Mouse (Mus musculus) spleen, adult 2 months (tissue): Measurements from ENCODE around the gene Ccdc110. TPM values are rescaled to one million over a fixed set of nuclear protein-coding genes. Genes with fewer than 3 reads are reported as not detected.

Source experiments
- DNase-seq, 2 experiments: peaks; one replicate each; pipeline versions ENCODE4 v3.0.0 to v3.0.0-alpha.2; 2012 to 2021; ENCODE audit warnings: low spot score in 2 of 2, low read depth in 1 of 2
- H3K27ac ChIP-seq: fragments of 200-500 bp; 2 replicates; pipeline ENCODE4 v1.5.1; 2012; ENCODE audit warnings: low read length, inconsistent platforms; ENCODE audit not compliant: insufficient read depth
- H3K27me3 ChIP-seq: fragments of 200-500 bp; 2 replicates; pipeline ENCODE4 v1.6.1; 2012; ENCODE audit warnings: mild to moderate bottlenecking, moderate library complexity, low read length, inconsistent platforms; ENCODE audit not compliant: control insufficient read depth, insufficient read depth
- H3K36me3 ChIP-seq: fragments of 200-500 bp; 2 replicates; pipeline ENCODE4 v1.6.1; 2012; ENCODE audit warnings: mild to moderate bottlenecking, low read length, inconsistent platforms; ENCODE audit not compliant: control insufficient read depth, insufficient read depth
- H3K4me1 ChIP-seq: fragments of 200-500 bp; 2 replicates; pipeline ENCODE4 v1.6.1; 2011; ENCODE audit warnings: inconsistent platforms; ENCODE audit not compliant: control insufficient read depth, insufficient read depth, insufficient read length
- H3K4me3 ChIP-seq: fragments of 200-500 bp; 2 replicates; pipeline ENCODE4 v1.5.1; 2011; ENCODE audit warnings: mild to moderate bottlenecking, inconsistent platforms; ENCODE audit not compliant: insufficient read depth, insufficient read length; ENCODE audit errors: extremely low read depth
- CTCF ChIP-seq: fragments of 200-500 bp; IDR thresholded peaks from 2 replicates; pipeline ENCODE4 v1.5.1; 2011; ENCODE audit warnings: mild to moderate bottlenecking, inconsistent platforms; ENCODE audit not compliant: insufficient read depth, insufficient read length, insufficient replicate concordance; ENCODE audit errors: extremely low read depth
- POLR2A ChIP-seq: fragments of 200-500 bp; IDR thresholded peaks from 2 replicates; pipeline ENCODE4 v1.6.1; 2011; ENCODE audit warnings: low read depth, low read length, inconsistent platforms
- WGBS: fragments of 180-500 bp; shearing (Covaris S2); methylation state at CpG from one replicate; pipeline ENCODE4 v1.1.7; 2018; 5-methylcytosine and 5-hydroxymethylcytosine counted together
- polyA plus RNA-seq: library from polyadenylated mRNA; depleted of rRNA; stranded (reverse); fragments of >200 nt; gene quantifications from 2 replicates; pipeline ENCODE4 v1.2.3, GENCODE M21; 2012

The Ccdc110 gene
- polyA plus RNA-seq, 1 experiment, result not detected

DNA sequence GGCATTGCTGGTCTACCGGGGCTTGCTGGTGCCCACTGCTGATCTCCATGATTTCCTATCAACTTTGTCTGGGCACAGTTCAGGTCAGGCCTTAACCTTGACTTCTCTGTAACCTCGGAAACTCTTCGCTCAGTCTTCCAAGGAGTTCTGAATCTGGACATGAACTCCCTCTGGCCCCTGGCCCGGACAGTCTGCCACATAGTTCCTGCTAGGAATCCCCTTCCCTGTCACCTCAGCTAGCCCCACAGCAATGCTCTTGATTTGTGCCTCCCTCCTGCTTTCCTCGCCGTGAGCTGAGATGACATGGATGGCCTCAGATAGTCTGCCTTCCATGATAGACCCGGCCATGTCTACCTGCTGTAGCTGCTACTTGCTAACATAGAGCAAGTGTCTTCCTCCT is 14.0 kb upstream of the Ccdc110 start:
- 87% methylated on average over 7 of the region's 7 CpGs for WGBS
- no peaks in the 10 kb centered on the region for H3K36me3 ChIP-seq
- no peaks in the 10 kb centered on the region for H3K27me3 ChIP-seq
- no peak for TF ChIP-seq CTCF
- no peak for TF ChIP-seq POLR2A
- no peak overlapping the region for H3K27ac ChIP-seq
- DNase-seq, result no peak
- no peaks in the 10 kb centered on the region for H3K4me1 ChIP-seq
- no peak overlapping the region for H3K4me3 ChIP-seq

- no peak overlapping the region for H3K4me3 ChIP-seq
- H3K36me3 ChIP-seq, result no peaks in the 10 kb centered on the region
- no peak overlapping the region for H3K27ac ChIP-seq
- H3K27me3 ChIP-seq, result no peaks in the 10 kb centered on the region
- WGBS, result 96% methylated on average over 7 of the region's 7 CpGs
- DNase-seq, result no peak
- no peaks in the 10 kb centered on the region for H3K4me1 ChIP-seq
- no peak for TF ChIP-seq POLR2A
- TF ChIP-seq CTCF, result no peak
Measured at GRCm38 (mm10) chr8:45922116-45922515, 12.3 kb upstream of the Ccdc110 start.

DNA sequence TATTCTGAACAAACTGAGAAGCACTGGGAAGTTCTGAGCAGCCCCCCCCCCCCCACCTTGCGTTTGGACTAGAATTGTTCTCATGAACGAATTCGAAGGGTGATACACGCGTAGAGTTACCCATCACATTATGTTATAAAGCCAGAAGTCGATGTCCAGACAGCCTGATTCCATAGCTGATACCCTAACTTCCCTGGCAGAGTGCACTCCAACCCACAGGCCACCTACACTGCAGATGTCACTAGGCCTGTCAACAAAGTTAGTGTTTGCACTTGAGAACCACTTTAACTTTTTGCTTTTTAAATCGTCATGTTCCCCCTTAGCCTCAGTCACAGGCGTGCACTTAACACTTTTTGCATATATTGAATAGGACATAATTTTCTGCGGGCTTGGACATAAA is 2.6 kb downstream of the Ccdc110 start:
- Histone ChIP-seq H3K27ac (no peak overlapping the region), H3K4me1 (no peaks in the 10 kb centered on the region), H3K27me3 (no peaks in the 10 kb centered on the region), H3K4me3 (no peak overlapping the region), H3K36me3 (no peaks in the 10 kb centered on the region)
- no peak for DNase-seq
- WGBS, result 88% methylated on average over 9 of the region's 9 CpGs
- TF ChIP-seq CTCF, result no peak
- no peak for TF ChIP-seq POLR2A

DNA sequence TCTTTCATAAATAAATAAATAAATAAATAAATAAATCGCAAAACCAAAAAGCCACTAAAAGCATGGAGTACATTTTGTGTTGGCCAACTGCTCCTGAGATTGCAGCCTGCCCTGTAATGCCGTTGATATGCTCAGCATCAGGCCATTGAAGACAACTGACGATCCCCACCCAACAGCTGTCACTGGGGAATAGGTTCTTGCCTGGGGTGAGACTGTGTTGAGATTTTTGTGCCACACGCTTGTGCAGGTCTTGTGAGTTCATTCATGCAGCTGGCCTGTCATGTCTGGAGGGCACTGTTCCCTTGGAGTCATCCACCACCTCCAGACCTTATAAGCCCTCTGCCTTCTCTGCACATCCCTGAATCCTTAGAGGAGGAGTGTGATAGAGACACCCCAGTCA is 11.9 kb downstream of the Ccdc110 start:
- 91% methylated on average over 4 of the region's 4 CpGs for WGBS
- Histone ChIP-seq H3K27ac (no peak overlapping the region), H3K36me3 (no peaks in the 10 kb centered on the region)

DNA sequence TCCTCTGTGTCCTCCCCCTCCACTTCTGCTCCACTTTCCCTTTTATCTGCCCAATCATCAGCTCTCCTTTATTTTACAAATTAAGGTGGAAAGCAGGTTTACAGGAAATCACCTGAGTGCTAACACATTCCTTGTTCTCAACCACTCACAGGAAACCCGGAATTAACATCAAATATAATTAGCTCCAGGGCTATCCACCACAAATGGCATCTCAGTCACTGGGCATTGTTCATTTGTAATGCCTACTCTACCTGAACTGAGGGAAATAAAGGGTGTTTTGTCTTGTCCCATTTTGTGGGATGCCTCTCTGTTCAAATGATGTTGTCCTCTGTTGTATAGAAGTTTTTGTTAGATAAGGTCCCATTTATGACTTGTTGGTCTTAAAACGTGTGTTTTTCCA is 16.2 kb downstream of the Ccdc110 start:
- no peak overlapping the region for H3K4me3 ChIP-seq
- no peak for TF ChIP-seq CTCF
- TF ChIP-seq POLR2A, result no peak
- H3K4me1 ChIP-seq, result no peaks in the 10 kb centered on the region
- DNase-seq, result no peak
- H3K27me3 ChIP-seq, result no peaks in the 10 kb centered on the region
- 70% methylated on average over 2 of the region's 2 CpGs for WGBS
- no peak overlapping the region for H3K27ac ChIP-seq
- H3K36me3 ChIP-seq, result no peaks in the 10 kb centered on the region

More for the DNA sequence above, 11.9 kb downstream of the Ccdc110 start:
- Histone ChIP-seq H3K4me3 (no peak overlapping the region), H3K4me1 (no peaks in the 10 kb centered on the region), H3K27me3 (no peaks in the 10 kb centered on the region)
- DNase-seq, result no peak
- TF ChIP-seq CTCF (no peak), POLR2A (no peak)

DNA sequence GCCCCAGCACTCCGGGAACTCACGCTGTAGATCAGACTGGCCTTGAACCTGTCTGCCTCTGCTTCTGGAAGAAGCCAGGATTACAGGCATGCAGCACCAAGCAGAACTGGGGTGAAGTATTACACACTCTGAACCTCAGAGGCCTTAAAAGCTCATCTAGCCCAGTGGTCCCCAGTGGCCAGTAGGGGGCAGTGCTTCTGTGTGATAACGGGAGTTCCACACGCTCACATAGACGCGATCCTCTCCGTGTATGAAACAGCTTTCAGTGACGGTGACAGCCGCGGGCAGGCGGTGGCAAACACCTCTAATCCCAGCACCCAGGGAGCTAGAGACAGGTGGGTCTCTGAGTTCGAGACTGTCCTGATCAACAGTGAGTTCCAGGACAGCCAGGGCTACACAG is 36.5 kb downstream of the Ccdc110 start:
- Histone ChIP-seq H3K4me1 (peaks cover under 1% of the 10 kb centered on the region; the same call in 1 of the 2 replicates), H3K27ac (no peak overlapping the region), H3K27me3 (no peaks in the 10 kb centered on the region), H3K36me3 (no peaks in the 10 kb centered on the region), H3K4me3 (no peak overlapping the region)
- WGBS, result 89% methylated on average over 12 of the region's 12 CpGs
- DNase-seq, result no peak
- TF ChIP-seq POLR2A, result no peak
- TF ChIP-seq CTCF, result no peak; the same call in 1 of the 2 replicates

DNA sequence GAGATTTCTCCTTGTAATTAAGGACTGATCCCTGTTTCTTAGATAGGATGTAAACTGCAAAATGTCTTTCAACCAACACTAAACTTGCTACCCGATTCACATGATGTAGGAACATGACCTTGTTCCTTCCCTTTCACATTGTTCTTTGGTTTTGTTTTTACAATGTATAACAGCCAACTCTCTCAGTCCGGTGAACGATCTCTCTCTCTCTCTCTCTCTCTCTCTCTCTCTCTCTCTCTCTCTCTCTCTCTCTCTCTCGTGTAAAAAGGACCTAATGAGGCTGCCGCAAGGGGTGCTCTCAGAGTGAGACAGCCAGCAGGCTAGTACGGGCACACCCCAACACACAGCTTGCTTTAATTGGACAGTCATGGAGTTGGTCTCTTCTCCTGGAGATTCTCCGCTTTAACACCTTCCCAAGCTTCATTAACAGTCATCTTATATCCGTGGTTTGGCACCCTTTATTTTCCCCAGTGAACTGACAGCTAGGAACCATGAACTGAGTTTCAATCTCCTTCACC is 39.6 kb downstream of the Ccdc110 start:
- Histone ChIP-seq H3K27me3 (no peaks in the 10 kb centered on the region), H3K27ac (no peak overlapping the region), H3K4me1 (peaks cover 4% of the 10 kb centered on the region; the same call in 1 of the 2 replicates), H3K4me3 (no peak overlapping the region), H3K36me3 (peaks cover 1% of the 10 kb centered on the region; the same call in 1 of the 2 replicates)
- TF ChIP-seq POLR2A, result no peak
- TF ChIP-seq CTCF, result no peak
- DNase-seq, result no peak
- WGBS, result 81% methylated on average over 8 of the region's 8 CpGs
